In the genomic region with DNA sequence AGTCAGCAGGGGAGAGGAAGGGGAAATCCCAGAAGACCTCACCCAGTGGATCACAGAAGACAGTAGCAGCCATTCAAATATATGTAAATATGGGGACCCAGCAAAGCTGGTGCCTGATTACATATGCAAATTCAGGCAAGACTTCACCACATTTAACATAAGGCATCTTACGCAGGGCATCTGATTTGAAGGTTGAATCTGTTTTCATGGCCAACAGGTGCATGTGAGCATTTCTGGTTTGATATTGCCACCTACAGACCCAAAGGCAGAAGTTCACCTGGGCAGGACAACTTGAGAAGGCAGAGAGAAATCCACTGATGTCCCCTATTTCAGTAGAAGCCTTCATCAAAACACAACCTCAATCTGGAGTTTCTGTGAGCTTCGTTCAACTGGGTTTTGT, we compare ENCODE assay signal across 9 mouse cellular contexts. TPM values are rescaled to one million over a fixed set of nuclear protein-coding genes. Genes with fewer than 3 reads are reported as not detected.
A peak's percentile ranks its signal among the peaks of the same experiment; 100 is the strongest.
DNase-seq lines count a peak whose midpoint lies in the region; ATAC-seq lines count a peak whose summit lies in the region.
"Had no signal": no experiment of that assay in that cellular context is flagged by ENCODE, and none has a peak within 500 bp of the region (broad histone marks: within the 10 kb centered on the region; RNA-seq: fewer than 3 reads in every experiment).

No protein-coding gene starts in this region.

- no peaks in the 10 kb centered on the region; the same call in 1 of the 2 replicates for H3K27me3 ChIP-seq in kidney, embryonic 16.5 days (ENCODE audit: insufficient read depth, low read length)

- 56% methylated on average over 2 of the region's 2 CpGs for WGBS in kidney, embryonic 16.5 days

- no peak overlapping the region for H3K4me2 ChIP-seq in kidney, embryonic 16.5 days (replicated peaks; ENCODE audit: low read depth, low read length)

- H3K4me3 ChIP-seq in kidney, embryonic 16.5 days (ENCODE audit: low read length): no peak overlapping the region

- peak; percentile 19 to 23 for DNase-seq in cerebellum, postnatal 10 days
- DNase-seq in cerebellum, adult 8-10 months: no peak
- DNase-seq in kidney, postnatal 10 days: peak; percentile 4
- DNase-seq in A20 (ENCODE audit: low read depth, low spot score): peak; percentile 38
- DNase-seq in adrenal gland, postnatal 25 days: no peak

- H3K9ac ChIP-seq in kidney, embryonic 16.5 days (replicated peaks; ENCODE audit: low read length): no peak overlapping the region

- H3K4me1 ChIP-seq in kidney, embryonic 16.5 days (ENCODE audit: insufficient read depth, low read length): no peaks in the 10 kb centered on the region

- no peaks in the 10 kb centered on the region for H3K9me3 ChIP-seq in kidney, embryonic 16.5 days (ENCODE audit: low read length)

- H3K36me3 ChIP-seq in kidney, embryonic 16.5 days (ENCODE audit: insufficient read depth, low read length): no peaks in the 10 kb centered on the region

- H3K27ac ChIP-seq in kidney, embryonic 16.5 days (ENCODE audit: low read length): no peak overlapping the region

- no peak for ATAC-seq in kidney, embryonic 16.5 days (ENCODE audit: low FRiP score, low TSS enrichment)
- ATAC-seq in inflammation-experienced regulatory T-cells, adult 6 months: peak; percentile 98
- ATAC-seq in megakaryocyte, adult 5-6 weeks (ENCODE audit: poor library complexity, severe bottlenecking): no peak

RNA-seq across cellular contexts. Expression of gene Cd40lg, which starts 48.8 kb away (rescaled TPM):
- polyA plus RNA-seq in kidney, embryonic 16.5 days (2015; fragmentation: Nextera tagmentation; extraction: Ambion mirVana): not detected in 2 replicates
- 10 to 100 TPM; 65.0 to 80.7 (median 69.6) TPM for polyA plus RNA-seq in inflammation-experienced regulatory T-cells, adult 6 months (2017; shearing (Covaris generic))
- not detected in 2 replicates for total RNA-seq in adrenal gland, postnatal 25 days (2021)
- total RNA-seq in megakaryocyte, adult 5-6 weeks (2015): 0.29 TPM in 1 of 2 replicates, not detected in the other
- not detected in 2 replicates for total RNA-seq in megakaryocyte, adult 5-6 weeks (2017)
- polyA plus RNA-seq: lung, embryonic 16.5 days had no signal

Comparison
In these comparisons a context has a peak if more than half of its experiments do, and no peak if none do; other contexts are left out.
1. DNase-seq: peak in cerebellum, postnatal 10 days (2 of 2), kidney, postnatal 10 days (single experiment) and A20 (single experiment); none in cerebellum, adult 8-10 months (single experiment) and adrenal gland, postnatal 25 days (single experiment).